9 mouse cellular contexts compared by ENCODE assay signal in the genomic region with DNA sequence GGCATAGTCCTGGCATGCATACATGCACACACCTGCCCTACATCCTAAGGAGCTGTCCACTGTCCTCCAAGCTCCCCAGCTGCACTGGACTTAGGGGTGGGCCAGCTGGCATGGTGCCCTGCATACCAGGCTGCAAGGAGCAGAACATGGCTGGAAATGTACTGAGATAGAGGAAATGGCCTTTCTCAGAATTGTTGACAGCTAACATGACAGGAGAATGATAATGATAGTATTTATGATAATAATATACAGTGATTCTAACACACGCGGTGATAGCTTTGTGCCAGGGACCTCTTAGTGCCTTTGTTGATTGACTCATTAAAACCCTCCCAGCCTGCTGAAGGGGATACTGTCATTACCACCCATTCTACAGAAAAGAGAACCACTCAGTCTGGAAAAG. TPM values are rescaled to one million over a fixed set of nuclear protein-coding genes. Genes with fewer than 3 reads are reported as not detected.
DNase-seq lines count a peak whose midpoint lies in the region; ATAC-seq and TF ChIP-seq lines count a peak whose summit lies in the region.
"Had no signal": no experiment of that assay in that cellular context is flagged by ENCODE, and none has a peak within 500 bp of the region (broad histone marks: within the 10 kb centered on the region; RNA-seq: fewer than 3 reads in every experiment).

No protein-coding gene starts in this region.

- no peak for TF ChIP-seq POLR2A in brain, embryonic 14.5 days (IDR thresholded peaks at IDR 0.05; ENCODE audit: borderline replicate concordance, extremely low read depth, insufficient read depth, insufficient read length, poor library complexity, severe bottlenecking)

- no peak; the same call in 1 of the 2 replicates for ATAC-seq in kidney, embryonic 16.5 days (ENCODE audit: low FRiP score, low TSS enrichment)
- peak; percentile 73 for ATAC-seq in forebrain, embryonic 14.5 days
- no peak for ATAC-seq in megakaryocyte-erythroid progenitor cell, adult 5-6 weeks (replicated peaks; ENCODE audit: low FRiP score, low TSS enrichment, poor library complexity, severe bottlenecking)

- no peaks in the 10 kb centered on the region for H3K27me3 ChIP-seq in kidney, embryonic 16.5 days (ENCODE audit: insufficient read depth, low read length)
- H3K27me3 ChIP-seq in forebrain, embryonic 14.5 days (replicated peaks; ENCODE audit: control insufficient read depth, insufficient read depth, low read length), result no peaks in the 10 kb centered on the region; the same call in 1 of the 2 replicates

- no peak overlapping the region for H3K4me2 ChIP-seq in kidney, embryonic 16.5 days (replicated peaks; ENCODE audit: low read depth, low read length)
- no peak overlapping the region for H3K4me2 ChIP-seq in forebrain, embryonic 14.5 days (ENCODE audit: low read length)

- no peaks in the 10 kb centered on the region for H3K4me1 ChIP-seq in kidney, embryonic 16.5 days (ENCODE audit: insufficient read depth, low read length)
- peaks cover 10% of the 10 kb centered on the region for H3K4me1 ChIP-seq in forebrain, embryonic 14.5 days (ENCODE audit: control insufficient read depth, insufficient read depth, low read length)

- DNase-seq in kidney, adult 9 months, result peak; percentile 3
- DNase-seq in brain, embryonic 14.5 days (ENCODE audit: low read depth), result peak; percentile 65
- peak; percentile 46 for DNase-seq in forebrain, embryonic 14.5 days (ENCODE audit: low spot score)
- peak; percentile 71 for DNase-seq in heart, postnatal 4 days
- no peak for DNase-seq in embryo, embryonic 10 days (ENCODE audit: low spot score)
- DNase-seq: thymus, postnatal 25 days had no signal

- no peaks in the 10 kb centered on the region for H3K9me3 ChIP-seq in kidney, embryonic 16.5 days (ENCODE audit: low read length)
- H3K9me3 ChIP-seq in forebrain, embryonic 14.5 days (replicated peaks; ENCODE audit: control insufficient read depth, low read length), result no peaks in the 10 kb centered on the region

- H3K4me3 ChIP-seq in kidney, embryonic 16.5 days (ENCODE audit: low read length), result no peak overlapping the region
- no peak overlapping the region for H3K4me3 ChIP-seq in forebrain, embryonic 14.5 days (ENCODE audit: low read depth, low read length)

- H3K9ac ChIP-seq in kidney, embryonic 16.5 days (replicated peaks; ENCODE audit: low read length), result no peak overlapping the region
- H3K9ac ChIP-seq in forebrain, embryonic 14.5 days (ENCODE audit: low read length), result no peak overlapping the region

- WGBS in kidney, embryonic 16.5 days, result 67% methylated on average over 2 of the region's 2 CpGs
- 55% methylated on average over 2 of the region's 2 CpGs for WGBS in forebrain, embryonic 14.5 days

- H3K36me3 ChIP-seq in kidney, embryonic 16.5 days (ENCODE audit: insufficient read depth, low read length), result no peaks in the 10 kb centered on the region
- H3K36me3 ChIP-seq in forebrain, embryonic 14.5 days (ENCODE audit: control insufficient read depth, insufficient read depth, low read length), result no peaks in the 10 kb centered on the region

- no peak for TF ChIP-seq CTCF in brain, embryonic 14.5 days (IDR thresholded peaks at IDR 0.05; ENCODE audit: borderline replicate concordance, extremely low read depth, insufficient read depth, insufficient read length)

- no peak overlapping the region for H3K27ac ChIP-seq in kidney, embryonic 16.5 days (ENCODE audit: low read length)
- H3K27ac ChIP-seq in forebrain, embryonic 14.5 days (ENCODE audit: low read depth, low read length), result no peak overlapping the region

RNA-seq across cellular contexts. Expression of gene Spon1, which starts 54.4 kb away (rescaled TPM):
- polyA plus RNA-seq in kidney, embryonic 16.5 days (2015; fragmentation: Nextera tagmentation; extraction: Ambion mirVana), result 12.6 and 13.7 TPM in 2 replicates
- polyA plus RNA-seq in brain, embryonic 14.5 days (2012; rRNA removed), result 17.4 and 43.4 TPM in 2 replicates
- polyA plus RNA-seq in forebrain, embryonic 14.5 days (2014; fragmentation: Nextera tagmentation; extraction: Ambion mirVana), result 10.4 and 15.2 TPM in 2 replicates
- 10 to 100 TPM; 28.6 to 32.7 TPM for total RNA-seq in heart, postnatal 4 days (2021)
- total RNA-seq in megakaryocyte-erythroid progenitor cell, adult 5-6 weeks (2014; fragmentation: Nextera tagmentation), result not detected in 2 replicates
- total RNA-seq in megakaryocyte-erythroid progenitor cell, adult 5-6 weeks (2017), result not detected in 2 replicates
- total RNA-seq: monocyte, adult 5-6 weeks had no signal
